Mouse (Mus musculus) gastrocnemius, adult 2 months (tissue): ENCODE results near the gene Cep41. TPM values are rescaled to one million over a fixed set of nuclear protein-coding genes. Genes with fewer than 3 reads are reported as not detected.

ENCODE experiments used
- DNase-seq: peaks from one replicate; pipeline ENCODE4 v3.0.0; 2022
- H3K27ac ChIP-seq: fragments of 200-600 bp; 2 replicates; pipeline ENCODE4 v1.8.1; 2022; ENCODE audit warnings: mild to moderate bottlenecking
- H3K4me3 ChIP-seq: fragments of 200-600 bp; 2 replicates; pipeline ENCODE4 v1.8.1; 2022; ENCODE audit warnings: mild to moderate bottlenecking, moderate library complexity
- CTCF ChIP-seq: fragments of 200-600 bp; IDR thresholded peaks from 2 replicates; pipeline ENCODE4 v1.8.1; 2022; ENCODE audit warnings: antibody characterized with exemption, mild to moderate bottlenecking, moderate library complexity
- intact Hi-C: fragments of 180-260 bp; cut with DNase I; formaldehyde crosslinking; loops from one replicate; pipeline ENCODE4 v1.15.1; 2025
- microRNA-seq: library from miRNA; unstranded; fragments of <30 nt; microRNA quantifications from one replicate; pipeline ENCODE4 v1.2.0, GENCODE M21; 2021
- total RNA-seq, 2 experiments: library from RNA; stranded (reverse); gene quantifications; 2 replicates each; pipeline ENCODE4 v1.2.3; 2021

The Cep41 gene
- total RNA-seq, 2 experiments from 2014 or later, result 0.20 to 1.6 TPM

DNA sequence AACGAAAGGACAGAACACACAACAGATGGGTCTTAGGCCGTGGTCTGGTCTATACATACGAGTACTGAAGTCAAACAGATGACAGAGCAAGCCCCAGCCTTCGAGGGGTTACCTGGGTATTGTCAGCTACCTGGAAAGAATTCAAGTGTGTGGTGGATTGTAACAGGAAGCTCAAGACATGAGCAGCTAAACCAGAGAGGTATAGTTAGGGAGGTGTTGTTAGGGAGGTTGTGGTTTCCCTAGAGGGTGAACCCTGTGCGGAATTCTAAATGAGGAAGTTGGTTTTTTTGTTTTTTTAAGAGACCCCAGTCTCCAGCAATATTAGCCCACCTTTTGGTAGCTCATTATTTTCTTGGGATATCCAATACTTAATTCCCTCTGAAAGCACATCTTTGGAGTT is 87.9 kb downstream of the Cep41 start:
- no peak overlapping the region for H3K27ac ChIP-seq
- DNase-seq, result no peak

DNA sequence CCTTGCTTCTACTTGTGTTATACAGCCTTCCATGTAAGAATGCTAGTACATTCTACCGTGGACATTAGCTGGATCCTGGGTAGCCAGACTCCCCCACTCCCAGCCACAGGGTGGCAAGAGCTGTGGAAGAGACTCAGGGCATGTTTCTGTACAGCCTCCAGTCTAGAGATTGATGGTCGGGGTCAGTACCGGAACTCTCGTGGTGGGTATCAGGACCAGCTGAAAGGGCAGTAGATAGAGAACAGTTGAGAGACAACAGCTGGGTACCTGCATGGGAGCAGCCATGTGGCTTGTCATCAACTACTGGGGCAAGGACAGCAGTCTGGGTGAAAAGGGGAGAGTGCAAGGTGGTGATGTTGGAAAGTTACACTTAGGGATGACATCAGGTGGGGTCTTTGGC is 88.4 kb downstream of the Cep41 start:
- no peak overlapping the region for H3K4me3 ChIP-seq

More for the DNA sequence above, 87.9 kb downstream of the Cep41 start:
- H3K4me3 ChIP-seq, result no peak overlapping the region
- intact Hi-C loops, result no loop called here
- TF ChIP-seq CTCF, result no peak

DNA sequence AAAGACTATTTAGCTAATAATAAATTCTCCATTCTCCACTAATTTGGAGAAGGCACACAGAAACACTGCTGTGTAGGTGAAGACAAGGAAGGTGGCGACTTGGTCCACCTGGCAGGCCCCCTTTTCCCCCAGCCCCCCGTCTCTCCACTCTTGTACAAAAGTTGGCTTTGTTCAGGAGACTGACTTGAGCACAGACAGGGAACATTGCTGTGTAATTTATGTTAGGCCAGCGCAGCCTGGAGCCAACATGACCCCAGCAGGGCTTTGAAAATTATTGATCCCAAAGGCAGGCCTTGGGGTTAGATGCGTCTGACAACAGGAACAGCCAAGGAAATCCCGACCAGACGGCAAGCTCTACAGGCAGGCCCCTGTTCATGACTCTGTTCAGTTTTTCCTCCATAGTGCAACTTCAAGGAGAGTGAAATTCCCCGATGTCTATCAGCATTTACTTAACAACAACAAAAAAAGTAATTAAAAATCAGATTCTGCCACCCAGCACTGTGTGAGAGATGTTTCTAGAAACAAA is 89.1 kb downstream of the Cep41 start:
- Histone ChIP-seq H3K4me3 (no peak overlapping the region), H3K27ac (no peak overlapping the region)
- TF ChIP-seq CTCF, result no peak
- no peak for DNase-seq
- intact Hi-C loops, result no loop called here

More for the DNA sequence above, 88.4 kb downstream of the Cep41 start:
- H3K27ac ChIP-seq, result no peak overlapping the region
- DNase-seq, result no peak
- intact Hi-C loops, result no loop called here
- no peak for TF ChIP-seq CTCF

Small RNAs within 50 kb of the gene (microRNA-seq; reads per million reads assigned to microRNA genes)
- 3,234 reads per million, percentile 86 among the genes with 10 or more reads in this experiment for gene Mir335

Other genes with a start within 250 kb of the Cep41 start
- 10 to 100 TPM in 1 of 2 experiments, 1 to 10 TPM in 1; 7.1 to 11.4 TPM for gene Tmem209, start 184.0 kb downstream of the Cep41 start, total RNA-seq
- under 1 TPM; 0.18 to 0.20 TPM for gene Ssmem1, start 183.9 kb downstream of the Cep41 start, total RNA-seq
- gene Cpa2, start 152.2 kb downstream of the Cep41 start, total RNA-seq, result not detected
- gene Cpa4, start 125.4 kb downstream of the Cep41 start, total RNA-seq, result not detected
- not detected for gene Cpa5, start 82.7 kb downstream of the Cep41 start, total RNA-seq
- not detected for gene Cpa1, start 54.5 kb downstream of the Cep41 start, total RNA-seq
- 1 to 10 TPM; 1.6 to 2.4 TPM for gene Mest, start 29.8 kb upstream of the Cep41 start, total RNA-seq
- 10 to 100 TPM; 15.6 to 15.8 TPM for gene Copg2, start 203.0 kb upstream of the Cep41 start, total RNA-seq
- gene Tsga13, start 221.8 kb upstream of the Cep41 start, total RNA-seq, result not detected